Mouse (Mus musculus) lung, adult 18-20 months (tissue): ENCODE measurements around the gene Mrc2.
A peak's percentile ranks its signal among the peaks of the same experiment; 100 is the strongest.

Experiments used
- DNase-seq, 2 experiments: peaks; one replicate each; pipeline ENCODE4 v3.0.0; 2022; ENCODE audit warnings: mixed read lengths in 2 of 2

Mrc2 gene

GRCm38 (mm10) chr11:105292124-105293071 lies at the start of gene Mrc2:
Gene Mrc2, plus strand, starts transcription at chr11:105292643.
- DNase-seq = peak; percentile 57 to 67

GRCm38 (mm10) chr11:105246369-105246768 lies 46.1 kb upstream of the Mrc2 start:
- no peak for DNase-seq

GRCm38 (mm10) chr11:105246785-105247184 lies 45.7 kb upstream of the Mrc2 start:
- no peak for DNase-seq

- DNase-seq = no peak
Measured at GRCm38 (mm10) chr11:105247321-105247720, 45.1 kb upstream of the Mrc2 start.

- no peak for DNase-seq
Measured at GRCm38 (mm10) chr11:105259733-105260132, 32.7 kb upstream of the Mrc2 start.

- DNase-seq = no peak
Measured at GRCm38 (mm10) chr11:105261116-105261515, 31.3 kb upstream of the Mrc2 start.

GRCm38 (mm10) chr11:105261601-105262351 lies 30.7 kb upstream of the Mrc2 start:
- DNase-seq = no peak

- no peak for DNase-seq
Measured at GRCm38 (mm10) chr11:105264506-105264905, 27.9 kb upstream of the Mrc2 start.

GRCm38 (mm10) chr11:105264988-105265387 lies 27.5 kb upstream of the Mrc2 start:
- peak; percentile 25 to 26 for DNase-seq

- DNase-seq = peak; percentile 31 to 63
Measured at GRCm38 (mm10) chr11:105270155-105270554, 22.3 kb upstream of the Mrc2 start.

- no peak for DNase-seq
Measured at GRCm38 (mm10) chr11:105280456-105280855, 12.0 kb upstream of the Mrc2 start.

GRCm38 (mm10) chr11:105281291-105281690 lies 11.2 kb upstream of the Mrc2 start:
- DNase-seq = no peak

GRCm38 (mm10) chr11:105281763-105282459 lies 10.5 kb upstream of the Mrc2 start:
- DNase-seq = no peak

- DNase-seq = peak; percentile 60 to 75
Measured at GRCm38 (mm10) chr11:105282460-105282859, 10.0 kb upstream of the Mrc2 start.

GRCm38 (mm10) chr11:105283016-105283415 lies 9.4 kb upstream of the Mrc2 start:
- no peak for DNase-seq

GRCm38 (mm10) chr11:105285720-105286119 lies 6.7 kb upstream of the Mrc2 start:
- peak; percentile 19 to 43 for DNase-seq

GRCm38 (mm10) chr11:105289403-105289802 lies 3.0 kb upstream of the Mrc2 start:
- peak in 1 of 2 experiments; percentile 33 for DNase-seq

GRCm38 (mm10) chr11:105291681-105292123 lies 741 bp upstream of the Mrc2 start:
- peak; percentile 18 to 40 for DNase-seq

- DNase-seq = peak; percentile 45 to 54
Measured at GRCm38 (mm10) chr11:105293101-105293581, 698 bp downstream of the Mrc2 start.

GRCm38 (mm10) chr11:105293901-105294494 lies 1.6 kb downstream of the Mrc2 start:
- DNase-seq = no peak

- DNase-seq = no peak
Measured at GRCm38 (mm10) chr11:105296084-105296483, 3.6 kb downstream of the Mrc2 start.

- peak; percentile 58 to 74 for DNase-seq
Measured at GRCm38 (mm10) chr11:105310197-105310596, 17.8 kb downstream of the Mrc2 start.
